Comparison of ENCODE assay signal across 8 mouse cellular contexts in the genomic region with DNA sequence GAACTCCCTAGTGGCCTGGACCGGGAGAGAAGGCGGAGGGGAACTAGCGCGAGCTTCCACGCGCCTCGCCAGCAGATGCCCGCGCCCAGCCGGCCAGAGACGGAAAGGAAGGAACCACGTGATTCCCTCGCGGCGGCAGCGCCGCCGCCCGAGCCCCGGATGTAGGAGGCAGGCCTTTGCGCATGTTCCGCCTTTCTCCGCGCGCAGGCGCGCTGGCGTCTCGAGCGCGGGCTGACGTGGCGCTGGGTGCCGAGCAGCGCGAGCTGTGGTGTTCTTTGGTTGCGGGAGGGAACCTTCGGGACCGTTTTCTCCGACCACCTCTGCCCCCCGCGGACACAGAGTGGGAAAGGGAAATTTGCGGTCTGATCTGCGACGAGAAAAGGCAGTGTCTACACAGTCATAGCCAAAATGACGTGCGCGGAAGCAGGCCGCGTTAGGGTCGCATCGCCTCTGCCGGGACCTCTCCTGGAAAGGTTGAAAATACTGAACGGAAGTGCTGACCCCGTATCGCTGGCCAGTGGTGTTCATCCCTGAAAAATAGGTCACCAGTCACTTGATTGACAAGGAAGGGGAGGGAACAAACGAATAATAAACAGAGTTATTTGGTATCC. TPM values are rescaled to one million over a fixed set of nuclear protein-coding genes. Genes with fewer than 3 reads are reported as not detected.
A peak's percentile ranks its signal among the peaks of the same experiment; 100 is the strongest.
DNase-seq lines count a peak whose midpoint lies in the region; ATAC-seq lines count a peak whose summit lies in the region.

A gene (minus strand): TSS at position 108 of the 611 bp plus-strand sequence.

- intact Hi-C loops in gastrocnemius, postnatal 14 days (cut with DNase I; ENCODE audit: low total_unique reads) = no loop called here
- intact Hi-C loops in left cerebral cortex, postnatal 10 days (cut with DNase I) = no loop called here

- peak; percentile 84 for ATAC-seq in inflammation-experienced regulatory T-cells, adult 6 months
- peak; percentile 79 for ATAC-seq in megakaryocyte-erythroid progenitor cell, adult 5-6 weeks (replicated peaks; ENCODE audit: low FRiP score, low TSS enrichment, poor library complexity, severe bottlenecking)

- peak; percentile 94 for DNase-seq in adipocyte (ENCODE audit: low spot score)
- DNase-seq in embryo, embryonic 10 days (ENCODE audit: low spot score) = peak; percentile 90
- peak; percentile 95 for DNase-seq in gastrocnemius, postnatal 14 days
- peak; percentile 91 to 97 for DNase-seq in left cerebral cortex, postnatal 10 days (ENCODE audit: extremely low spot score in 1 of 2, low spot score in 2 of 2)
- peak; percentile 95 for DNase-seq in right cerebral cortex, postnatal 25 days
- DNase-seq in urinary bladder, postnatal 4 days (ENCODE audit: low spot score in 2 of 2) = peak; percentile 94

RNA-seq across cellular contexts. Expression of the gene that starts here (rescaled TPM):
- 10 to 100 TPM; 84.4 to 88.4 TPM for total RNA-seq in gastrocnemius, postnatal 14 days (2021)
- 100 to 1,000 TPM; 117 to 136 (median 120) TPM for polyA plus RNA-seq in inflammation-experienced regulatory T-cells, adult 6 months (2017; shearing (Covaris generic))
- total RNA-seq in left cerebral cortex, postnatal 10 days (2021) = 100 to 1,000 TPM; 122 to 123 TPM
- total RNA-seq in megakaryocyte-erythroid progenitor cell, adult 5-6 weeks (2014; fragmentation: Nextera tagmentation) = 344 and 346 TPM in 2 replicates
- 570 and 597 TPM in 2 replicates for total RNA-seq in megakaryocyte-erythroid progenitor cell, adult 5-6 weeks (2017)

Comparison
In these comparisons a context has a peak if more than half of its experiments do, and no peak if none do; other contexts are left out.
1. Peak in every context shown above with its lines: DNase-seq and ATAC-seq.